Mouse (Mus musculus) embryo, embryonic 10.5 days (tissue): Measurements from ENCODE around the gene Srgap3.
"Not testable (repeated sequence)": the region's sequence is repeated elsewhere in the genome, so short reads cannot be mapped to it uniquely, and the experiment has no call there.

ENCODE experiments used
- DNase-seq: peaks from one replicate; pipeline ENCODE4 v3.0.0-alpha.2; 2015; ENCODE audit warnings: low spot score

The Srgap3 gene

GRCm38 (mm10) chr6:112739635-112740034, 207.4 kb downstream of the Srgap3 start:
- no peak for DNase-seq

DNA sequence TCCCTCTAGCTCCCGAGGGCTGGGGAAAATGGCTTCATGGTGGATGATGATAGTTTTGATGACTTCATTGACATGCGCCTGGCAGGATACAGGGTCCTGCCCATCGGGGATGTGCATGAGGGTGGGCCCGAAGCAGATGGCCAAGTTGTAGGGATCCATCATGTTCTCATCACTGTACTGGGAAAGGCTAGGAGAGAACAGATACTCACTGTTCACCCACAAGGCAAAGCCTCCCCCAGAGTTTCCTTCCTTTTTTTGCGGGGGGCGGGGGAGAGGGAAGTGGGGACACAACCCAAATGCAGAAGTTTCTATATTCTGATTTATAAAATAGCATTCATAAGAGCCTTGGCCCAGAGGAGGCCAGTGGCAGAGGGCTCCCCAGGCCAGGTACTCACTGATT, 208.1 kb downstream of the Srgap3 start:
- DNase-seq: no peak

GRCm38 (mm10) chr6:112736471-112736870, 210.6 kb downstream of the Srgap3 start:
- no peak for DNase-seq

DNA sequence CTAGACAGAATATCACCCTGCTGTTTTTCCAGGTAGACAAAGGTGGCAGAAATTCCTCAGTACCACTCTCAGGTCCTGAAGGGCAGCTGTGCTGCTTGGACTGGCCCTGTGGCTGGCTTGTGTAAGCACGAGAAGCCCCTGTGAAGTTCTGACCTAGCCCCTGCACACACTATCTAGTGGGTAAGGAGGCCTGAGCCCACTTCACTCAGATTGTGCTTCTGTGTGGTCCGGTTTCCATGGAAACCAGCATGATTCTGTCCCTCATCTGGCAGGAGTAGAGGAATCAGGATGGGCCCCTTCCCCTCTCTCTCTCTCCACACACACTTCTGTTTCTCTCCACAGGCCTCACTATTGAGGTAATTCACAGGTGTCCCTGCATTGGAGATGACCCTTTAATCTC, 212.0 kb downstream of the Srgap3 start:
- no peak for DNase-seq

GRCm38 (mm10) chr6:112733942-112734341, 213.1 kb downstream of the Srgap3 start:
- no peak for DNase-seq

- DNase-seq: no peak
Observed at GRCm38 (mm10) chr6:112732434-112732833, 214.6 kb downstream of the Srgap3 start.

- no peak for DNase-seq
Observed at GRCm38 (mm10) chr6:112731386-112731785, 215.7 kb downstream of the Srgap3 start.

- peak; percentile 95 for DNase-seq
Observed at GRCm38 (mm10) chr6:112728760-112729422, 218.2 kb downstream of the Srgap3 start.

DNA sequence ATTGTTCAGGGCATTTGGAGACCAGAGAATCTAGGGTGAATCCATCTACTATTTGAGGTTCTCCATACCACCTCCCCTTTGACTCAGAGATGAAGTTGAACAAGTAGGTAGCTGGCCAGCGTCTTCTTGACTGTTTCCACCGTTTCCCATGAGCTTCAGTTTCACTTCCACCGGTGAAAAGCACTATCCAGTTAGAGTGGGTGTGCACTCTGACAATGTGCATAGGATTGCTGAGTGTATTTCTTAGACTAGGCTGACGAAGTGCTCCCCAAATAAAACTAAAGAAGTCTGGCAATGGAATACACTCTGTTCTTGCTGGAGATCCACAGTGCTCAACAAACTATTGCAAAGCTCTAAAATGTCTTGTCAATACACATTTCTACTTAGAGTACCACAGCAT, 221.6 kb downstream of the Srgap3 start:
- no peak for DNase-seq

- no peak for DNase-seq
Observed at GRCm38 (mm10) chr6:112720409-112721080, 226.5 kb downstream of the Srgap3 start.

DNA sequence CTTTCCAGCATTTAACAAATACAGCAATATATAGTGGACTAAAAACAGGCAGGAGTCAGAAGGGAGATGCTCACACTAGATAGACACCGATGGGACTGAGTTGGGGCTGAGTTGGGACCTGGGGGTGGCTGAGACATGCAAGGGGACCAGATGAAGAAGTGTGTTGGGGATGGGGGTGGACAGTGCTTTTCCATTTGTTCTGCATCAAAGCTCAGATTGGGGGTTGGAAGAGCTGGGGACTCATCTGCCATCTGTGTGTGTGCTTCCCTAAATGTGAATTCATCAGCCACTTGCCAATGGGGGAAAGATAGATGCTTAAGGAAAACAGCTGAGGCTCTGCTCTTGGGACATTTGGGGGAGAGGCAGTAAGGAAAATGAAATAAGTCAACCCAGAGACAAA, 227.1 kb downstream of the Srgap3 start:
- DNase-seq: no peak

DNA sequence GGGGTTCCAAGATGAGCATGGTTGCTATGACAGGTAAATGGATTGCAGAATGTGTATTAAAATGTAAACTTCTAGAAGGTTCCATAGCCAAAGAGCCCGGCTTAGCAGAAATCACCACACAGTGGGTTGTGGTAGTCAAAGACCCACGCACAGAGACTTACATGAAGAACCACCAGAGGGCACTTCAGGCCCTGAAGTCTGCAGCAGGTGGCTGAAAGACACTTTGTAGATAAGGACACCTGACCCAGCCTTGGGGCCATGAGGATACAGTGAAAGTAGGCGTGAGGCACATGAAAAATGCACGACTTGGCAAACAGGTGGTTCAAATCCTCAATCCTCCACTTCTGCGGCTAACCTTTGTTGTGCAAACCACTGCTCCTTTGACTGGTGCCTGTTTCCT, 229.9 kb downstream of the Srgap3 start:
- DNase-seq: peak; percentile 49

GRCm38 (mm10) chr6:112713951-112714350, 233.1 kb downstream of the Srgap3 start:
- no peak for DNase-seq

GRCm38 (mm10) chr6:112702296-112702695, 244.8 kb downstream of the Srgap3 start:
- DNase-seq: not testable (repeated sequence)

- peak; percentile 76 for DNase-seq
Observed at GRCm38 (mm10) chr6:112700392-112700791, 246.7 kb downstream of the Srgap3 start.

DNA sequence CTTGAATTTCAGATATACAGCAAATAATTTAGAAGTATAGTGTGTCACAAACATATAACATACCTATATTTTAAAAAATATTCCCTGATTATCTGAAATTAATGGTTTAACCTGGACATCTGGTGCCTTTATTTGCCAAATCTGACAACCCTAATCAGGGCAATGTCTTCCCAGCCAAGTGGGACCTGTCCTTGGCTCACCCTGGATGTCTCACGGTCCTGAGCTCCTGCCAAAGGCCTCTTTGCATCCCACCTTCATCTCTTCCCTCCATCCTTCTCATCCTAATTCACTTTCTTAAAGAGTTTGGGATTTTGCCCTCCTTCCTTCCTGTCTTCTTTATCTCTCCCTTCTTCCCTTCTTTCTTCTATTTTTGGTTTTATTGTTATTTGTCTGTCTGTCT, 248.0 kb downstream of the Srgap3 start:
- no peak for DNase-seq

GRCm38 (mm10) chr6:112696056-112696950, 250.8 kb downstream of the Srgap3 start, which contains the start of gene Rad18:
TSS of gene Rad18 (minus strand) at chr6:112696686.
- DNase-seq: peak; percentile 93

DNA sequence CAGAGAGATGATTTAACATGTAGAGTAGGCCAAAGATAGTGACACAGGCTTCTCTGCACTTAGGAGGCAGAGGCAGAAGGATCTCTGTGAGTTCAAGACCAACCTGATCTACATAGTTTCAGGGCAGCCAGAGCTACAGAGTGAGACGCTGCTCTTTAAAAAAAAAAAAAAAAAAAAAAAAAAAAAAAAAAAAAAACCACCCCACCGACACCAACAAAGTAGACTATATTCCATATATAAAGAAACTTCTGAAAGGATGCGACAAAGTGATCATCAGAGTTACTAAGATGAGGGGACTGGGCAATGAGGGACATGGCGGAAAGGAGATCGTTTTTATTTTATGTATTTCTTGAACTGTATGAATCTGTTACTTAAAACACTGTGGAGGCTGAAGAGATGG, 252.6 kb downstream of the Srgap3 start:
- no peak for DNase-seq

DNA sequence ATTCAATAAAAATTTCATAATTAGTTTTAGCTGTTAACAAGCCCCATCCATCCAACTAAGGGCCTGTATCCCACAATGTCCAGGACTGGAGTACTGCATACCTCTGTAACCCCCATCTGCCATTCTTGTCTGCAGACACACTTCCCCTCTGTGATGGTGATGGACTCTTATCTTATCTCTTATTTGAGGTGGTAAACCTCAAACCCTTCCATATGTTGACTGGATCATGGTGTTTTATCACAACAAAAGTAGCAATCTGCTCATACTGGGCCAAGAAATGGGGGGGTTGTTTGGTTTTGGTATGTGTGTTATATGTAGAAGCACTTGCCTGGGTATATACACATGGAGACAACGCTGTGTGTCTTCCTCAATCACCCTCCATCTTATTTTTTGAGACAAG, 255.5 kb downstream of the Srgap3 start:
- no peak for DNase-seq

DNA sequence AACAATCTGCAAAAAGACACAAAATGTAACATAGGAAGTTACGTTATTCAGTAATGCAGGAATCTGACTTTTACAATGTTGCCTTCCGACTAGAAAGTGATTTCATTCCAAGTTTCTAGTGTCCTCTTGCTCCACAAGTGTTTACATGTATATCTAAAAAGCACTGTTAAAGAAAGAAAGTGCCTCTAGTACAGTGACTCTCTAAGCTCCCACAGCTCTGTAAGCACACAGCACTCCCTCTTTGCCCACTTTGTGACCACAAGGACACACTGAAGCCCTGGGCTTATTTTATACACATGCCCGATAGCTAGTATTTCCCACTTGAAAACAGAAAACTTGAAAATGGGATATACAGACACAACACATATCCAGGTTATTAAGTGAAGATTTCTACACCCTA, 259.0 kb downstream of the Srgap3 start:
- no peak for DNase-seq

- DNase-seq: no peak
Observed at GRCm38 (mm10) chr6:112686485-112686884, 260.6 kb downstream of the Srgap3 start.

- no peak for DNase-seq
Observed at GRCm38 (mm10) chr6:112684065-112684464, 263.0 kb downstream of the Srgap3 start.
